Mouse (Mus musculus) frontal cortex, adult (tissue): ENCODE measurements around the gene Gab1.

Experiments used
- ATAC-seq: cut with Nextera tagmentation; 2 replicates; pipeline ENCODE4 v1.9.2; 2017; ENCODE audit warnings: mild to moderate bottlenecking, moderate library complexity, mixed read lengths; ENCODE audit not compliant: low TSS enrichment

Gab1 gene

DNA sequence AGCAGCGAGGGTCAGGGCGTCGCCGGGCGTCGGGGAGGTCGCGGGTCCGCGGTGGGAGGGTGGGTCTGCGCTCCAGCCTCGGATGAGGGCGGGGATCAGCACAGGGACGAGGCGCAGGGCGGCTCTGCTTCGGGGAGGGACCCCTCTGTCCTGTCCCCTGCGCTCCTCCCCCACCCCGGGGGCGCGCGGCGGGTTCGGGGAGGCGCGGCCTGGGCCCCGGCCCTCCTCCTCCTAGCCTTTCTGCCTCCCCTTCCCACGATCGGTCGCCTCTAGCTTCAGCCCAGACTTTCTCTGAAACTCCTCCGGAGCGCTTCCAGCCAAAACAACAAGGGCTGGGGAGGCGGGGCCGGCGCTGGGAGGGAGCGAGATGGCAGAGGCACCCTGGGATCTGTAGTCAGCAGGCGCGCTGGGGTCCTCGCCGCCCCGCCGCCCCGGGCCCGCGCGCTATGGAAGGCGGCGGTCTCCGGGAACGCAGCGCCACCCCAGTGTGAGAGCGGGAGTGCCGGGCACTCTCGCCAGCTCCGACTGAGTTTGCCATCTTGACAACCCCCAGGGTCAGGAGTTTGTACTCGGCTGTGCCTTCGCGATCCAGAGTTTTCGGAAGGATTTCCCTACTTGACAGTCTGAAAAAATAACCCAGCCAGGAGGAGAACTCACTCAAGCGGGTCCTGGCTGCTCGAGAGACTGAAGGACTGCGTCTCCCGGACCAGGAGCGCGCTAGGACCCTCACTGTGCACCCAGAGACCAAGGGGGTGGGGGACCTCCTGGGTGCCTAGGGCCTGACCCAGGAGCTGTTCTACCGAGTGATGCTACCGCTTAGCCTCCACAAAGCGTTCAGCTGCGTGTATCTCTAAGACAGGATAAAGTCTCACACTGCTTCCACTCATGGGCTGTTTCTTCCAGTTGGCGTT, at the start of gene Gab1:
TSS of gene Gab1 (minus strand) at position 324 of the 911 bp plus-strand sequence.
- peak; percentile 90 for ATAC-seq

DNA sequence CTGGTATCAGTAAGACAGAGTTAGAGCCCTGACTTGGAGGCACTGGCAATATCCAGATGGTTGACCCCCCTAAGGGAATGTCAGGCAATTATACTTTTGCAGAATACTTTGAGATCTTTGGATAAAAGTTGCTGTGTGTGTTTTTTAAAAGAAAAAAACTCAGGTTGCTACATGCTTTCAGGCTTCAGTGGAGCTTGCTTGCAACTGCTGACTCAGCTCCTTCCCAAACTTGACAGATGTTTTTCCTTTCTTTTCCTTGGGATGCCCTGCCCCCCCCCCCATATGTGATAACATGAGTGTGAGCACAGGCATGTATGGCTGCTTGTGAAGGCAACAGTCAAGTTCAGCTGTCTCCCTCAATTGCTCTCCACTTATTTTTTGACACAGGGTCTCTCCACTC, 48.5 kb upstream of the Gab1 start:
- no peak for ATAC-seq

DNA sequence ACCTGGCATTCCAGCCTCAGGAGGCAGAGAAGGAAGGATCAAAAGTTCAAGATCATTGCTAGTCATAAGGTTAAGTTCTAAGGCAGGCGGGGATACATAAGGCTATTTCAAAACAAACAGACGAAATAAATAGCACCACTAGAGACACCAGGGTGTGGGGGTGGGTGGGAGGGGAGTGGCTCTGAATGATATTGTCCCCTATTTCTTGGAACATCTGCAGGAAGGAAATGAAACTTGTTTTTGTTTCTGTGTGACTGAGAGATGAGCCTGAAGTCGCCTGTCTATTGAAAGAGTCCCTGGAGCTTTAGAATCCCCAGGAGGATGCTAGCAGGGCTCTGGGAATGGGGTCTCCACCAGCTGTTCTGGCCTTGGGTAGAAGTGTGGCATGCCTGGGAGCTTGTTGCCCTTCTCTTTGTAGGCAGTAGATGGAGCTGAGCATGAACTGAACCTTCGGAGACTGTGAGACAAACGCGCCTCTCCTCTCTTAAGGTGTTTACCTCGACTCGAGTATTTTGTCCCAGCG, 43.5 kb upstream of the Gab1 start:
- ATAC-seq, result no peak

DNA sequence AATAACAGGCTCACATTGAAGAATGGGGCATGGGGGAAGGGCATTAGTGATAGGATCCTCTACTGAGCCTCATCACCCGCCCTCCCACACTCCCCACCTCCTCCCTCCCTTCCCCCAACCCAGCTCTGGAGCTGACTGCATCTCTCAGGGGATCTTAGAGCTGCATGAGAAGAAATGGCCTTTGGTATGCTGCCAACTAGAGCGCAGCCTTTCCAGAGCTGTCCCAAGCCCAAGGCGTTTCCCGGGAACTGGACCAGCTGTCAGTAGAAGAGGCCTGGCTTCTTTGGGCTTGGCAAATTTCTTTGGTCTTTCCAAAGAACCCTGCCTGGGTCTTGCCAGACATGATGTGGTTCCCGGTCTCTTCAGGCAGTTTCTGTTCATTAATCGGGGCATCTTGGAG, 42.3 kb upstream of the Gab1 start:
- 0 out of 2 replicates have a peak, but pooled peaks have one; percentile 9 for ATAC-seq

DNA sequence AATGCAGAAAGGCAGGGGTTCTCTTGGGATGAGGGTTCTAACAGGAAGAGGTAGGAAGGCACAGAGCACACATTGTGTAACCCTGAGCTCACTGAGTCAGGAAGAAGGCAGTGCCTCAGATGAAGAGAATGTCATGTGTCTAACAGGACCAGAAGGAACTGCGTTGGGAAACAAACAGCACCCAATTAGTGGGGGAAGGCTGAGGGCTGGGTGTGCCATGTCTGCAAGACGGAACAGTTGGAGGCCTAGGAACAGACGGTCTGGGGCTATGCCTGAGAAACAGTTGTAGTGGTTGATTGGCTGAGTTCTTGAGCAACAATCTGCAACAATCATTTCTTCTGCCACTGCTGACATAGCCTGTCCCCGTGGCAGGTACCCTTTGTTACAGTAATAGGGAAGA, 38.8 kb upstream of the Gab1 start:
- ATAC-seq, result no peak

DNA sequence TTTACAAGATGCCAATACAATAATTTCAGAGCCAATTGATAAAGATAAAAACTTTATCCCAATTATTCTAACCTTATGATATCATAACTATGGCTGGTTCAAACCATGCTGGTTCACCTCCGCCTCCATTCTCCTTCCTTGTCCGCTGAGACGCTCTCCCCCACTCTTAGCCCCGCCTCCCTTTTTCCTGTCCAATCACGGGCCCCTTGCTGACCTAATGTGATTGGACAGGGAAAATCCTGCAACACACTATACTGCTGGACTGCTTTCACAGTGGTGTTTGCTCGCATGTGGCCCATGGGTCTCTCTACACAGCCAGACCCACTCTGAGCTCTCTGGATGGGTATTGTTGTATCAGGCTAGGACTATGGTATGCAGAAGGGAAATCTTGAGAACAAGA, 38.2 kb upstream of the Gab1 start:
- ATAC-seq, result no peak

DNA sequence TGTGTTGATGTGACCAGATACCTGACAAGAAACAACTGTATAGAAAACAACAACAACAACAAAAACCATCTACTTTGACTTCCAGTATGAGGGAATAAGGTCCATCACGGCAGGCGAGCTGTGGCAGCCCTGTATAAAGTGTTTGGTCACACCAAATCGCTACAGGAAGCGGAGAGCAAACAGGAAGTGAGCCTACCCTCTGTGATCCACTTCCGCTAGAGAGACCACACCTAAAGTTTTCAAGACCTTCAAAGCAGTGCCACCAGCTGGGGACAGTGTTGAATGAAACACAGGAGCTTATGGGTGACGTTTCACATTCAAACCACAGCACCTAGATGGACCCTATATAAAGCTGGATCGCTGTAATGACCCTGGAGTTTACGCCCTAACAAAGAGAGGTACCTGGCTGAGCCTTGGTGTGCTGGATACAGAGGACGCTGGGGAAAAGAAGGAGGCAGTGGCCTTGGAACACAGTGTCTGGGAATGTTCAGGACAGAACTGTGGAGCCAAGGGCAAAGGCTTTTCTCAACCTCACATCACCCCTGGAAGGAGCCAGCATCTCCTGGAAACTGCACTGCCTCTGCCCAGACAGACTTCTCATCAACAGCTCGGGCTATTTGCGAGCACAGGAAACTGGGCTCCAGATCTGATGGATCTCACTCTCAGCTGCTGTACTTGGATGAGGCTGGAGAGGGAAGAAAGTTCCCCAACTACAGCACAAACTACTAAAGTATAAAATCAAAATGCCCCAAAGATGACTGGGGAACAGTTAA, 36.3 kb upstream of the Gab1 start:
- ATAC-seq, result no peak

DNA sequence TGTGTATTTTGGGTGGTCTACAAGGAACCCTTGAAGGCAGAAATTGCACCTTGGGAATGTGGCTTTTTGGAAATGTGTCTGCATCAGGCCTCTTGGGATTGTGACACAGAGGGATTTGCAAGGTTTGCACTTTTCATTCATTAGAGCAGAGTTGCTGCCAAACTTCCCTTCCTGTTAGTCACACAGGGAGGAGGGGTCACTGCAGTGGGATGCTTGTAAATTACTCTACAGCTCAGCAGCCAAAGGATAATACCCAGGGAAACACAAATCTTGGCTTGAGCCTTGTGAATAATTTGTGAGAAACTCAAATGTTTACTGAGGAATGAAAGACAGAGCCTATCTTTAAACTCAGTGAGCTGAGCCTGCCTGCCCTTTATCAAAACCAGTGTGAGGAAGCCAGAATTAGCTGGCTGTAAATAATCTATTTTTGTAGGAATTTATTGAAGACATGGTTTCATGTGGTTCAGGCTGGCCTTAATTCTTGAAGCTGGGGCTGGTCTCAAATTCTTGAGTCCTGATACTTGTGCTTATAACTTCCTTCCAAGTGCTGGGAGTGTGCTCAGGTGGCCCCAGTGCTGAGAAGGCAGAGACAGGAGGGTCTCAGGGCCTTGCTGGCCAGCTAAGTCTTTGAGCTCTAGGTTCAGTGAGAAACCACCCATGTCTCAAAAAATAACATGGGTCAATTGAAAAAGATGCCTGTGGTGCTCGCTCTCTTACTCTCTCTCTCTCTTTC, 32.9 kb upstream of the Gab1 start:
- ATAC-seq, result peak; percentile 50; the same call in 1 of the 2 replicates

DNA sequence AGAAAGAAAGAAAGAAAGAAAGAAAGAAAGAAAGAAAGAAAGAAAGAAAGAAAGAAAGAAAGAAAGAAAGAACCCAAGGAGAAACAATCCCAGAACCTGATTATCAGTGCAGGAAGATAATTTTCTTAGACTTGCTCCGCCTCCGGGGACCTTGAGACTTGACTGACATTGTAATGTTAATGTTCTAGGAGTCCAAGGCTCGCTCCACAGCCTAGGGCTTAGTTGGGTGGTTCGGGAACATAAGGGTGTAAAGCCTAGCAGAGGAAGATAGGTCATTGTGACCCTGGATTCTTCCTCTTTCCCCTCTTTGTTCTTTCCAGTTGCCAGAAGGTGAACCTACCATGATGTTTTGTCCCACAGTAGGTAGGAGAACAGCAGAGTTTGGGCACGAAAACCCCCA, 31.1 kb upstream of the Gab1 start:
- ATAC-seq, result no peak

DNA sequence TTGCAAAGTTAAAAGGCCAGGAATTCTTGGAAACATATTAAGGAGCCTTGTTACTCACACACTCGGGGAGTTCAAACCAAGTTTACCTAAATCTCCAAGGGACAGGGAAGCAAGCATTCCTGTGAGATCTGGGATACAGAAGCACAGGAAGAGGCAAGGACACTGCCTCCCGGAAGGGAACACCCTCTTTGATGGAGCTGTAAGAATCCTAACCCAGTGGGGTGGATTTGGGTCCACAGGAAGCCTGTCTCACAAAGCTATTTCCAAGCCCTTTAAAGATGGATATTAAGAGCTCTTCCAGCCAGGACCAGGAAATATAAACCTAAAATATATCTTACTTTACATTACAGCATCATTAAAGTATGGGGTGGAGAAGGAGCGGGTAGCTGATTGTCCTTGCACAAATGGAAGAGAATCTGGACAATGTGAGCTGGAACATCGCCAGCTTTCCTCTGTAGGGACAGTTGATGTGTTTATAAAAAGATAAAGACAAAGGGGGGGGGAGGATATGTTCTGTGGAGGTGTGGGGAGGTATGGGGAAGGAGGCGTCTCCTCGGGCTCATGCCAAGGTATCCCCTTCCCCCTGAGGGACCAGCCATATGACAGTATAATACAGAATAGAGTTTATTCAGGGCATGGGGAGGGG, 28.1 kb upstream of the Gab1 start:
- no peak for ATAC-seq

DNA sequence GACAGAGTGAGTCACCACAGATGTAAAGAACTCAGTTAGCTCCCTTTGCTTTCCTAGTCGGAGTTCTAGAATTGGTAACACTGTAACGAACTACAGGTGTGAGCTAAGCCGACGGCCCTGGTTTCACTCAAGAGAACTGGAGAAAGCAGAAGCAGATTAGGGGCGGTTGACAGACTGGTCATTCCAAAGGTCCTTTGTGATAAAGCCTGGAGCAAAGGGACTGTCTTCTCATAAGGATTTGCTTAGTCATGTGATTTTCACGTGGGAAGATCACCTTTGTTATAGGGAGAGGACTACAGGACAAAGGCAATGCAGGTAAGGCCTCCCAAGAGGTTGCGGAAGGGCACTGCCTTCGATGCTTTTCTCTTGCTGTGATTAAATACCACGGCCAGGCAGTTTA, 22.0 kb upstream of the Gab1 start:
- no peak for ATAC-seq

DNA sequence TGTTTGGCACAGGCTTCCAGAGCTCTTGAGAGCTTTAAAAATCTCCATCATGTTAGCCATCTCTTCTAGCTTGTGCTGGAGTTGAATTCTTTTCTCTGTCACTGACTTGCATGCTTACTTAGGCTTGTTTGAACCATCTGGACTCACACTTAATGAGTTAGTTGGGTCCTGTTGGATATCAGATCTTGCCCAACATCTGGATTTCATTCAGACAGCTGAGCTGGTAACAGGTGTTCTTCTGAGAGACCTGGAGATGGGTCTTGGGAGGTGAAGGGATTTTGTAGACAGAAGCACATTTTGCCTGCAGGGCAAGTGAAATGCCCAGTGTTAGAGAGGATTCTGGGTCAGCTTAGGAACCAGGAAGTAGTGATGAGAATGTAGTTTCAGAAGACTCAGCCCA, 19.0 kb upstream of the Gab1 start:
- no peak for ATAC-seq

DNA sequence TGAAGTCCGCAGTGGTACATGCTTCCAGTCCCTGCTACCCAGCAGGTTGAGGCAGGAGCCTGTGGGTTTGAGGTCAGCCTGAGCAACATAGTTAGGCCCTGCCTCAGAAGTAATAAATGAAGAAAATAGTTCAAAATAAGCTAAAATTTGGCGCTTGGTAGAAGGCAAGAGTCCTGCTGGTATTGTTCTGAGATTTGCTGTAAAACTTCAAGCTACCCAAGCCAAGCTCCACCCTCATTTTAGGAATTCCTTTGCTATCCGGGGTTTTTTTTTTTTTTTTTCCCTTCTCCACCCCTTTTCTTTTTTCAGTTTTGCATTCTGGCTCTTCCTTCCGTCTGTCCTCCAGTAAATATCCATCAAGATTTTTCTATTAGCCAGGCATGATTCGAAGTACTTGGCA, 15.7 kb upstream of the Gab1 start:
- ATAC-seq, result no peak

DNA sequence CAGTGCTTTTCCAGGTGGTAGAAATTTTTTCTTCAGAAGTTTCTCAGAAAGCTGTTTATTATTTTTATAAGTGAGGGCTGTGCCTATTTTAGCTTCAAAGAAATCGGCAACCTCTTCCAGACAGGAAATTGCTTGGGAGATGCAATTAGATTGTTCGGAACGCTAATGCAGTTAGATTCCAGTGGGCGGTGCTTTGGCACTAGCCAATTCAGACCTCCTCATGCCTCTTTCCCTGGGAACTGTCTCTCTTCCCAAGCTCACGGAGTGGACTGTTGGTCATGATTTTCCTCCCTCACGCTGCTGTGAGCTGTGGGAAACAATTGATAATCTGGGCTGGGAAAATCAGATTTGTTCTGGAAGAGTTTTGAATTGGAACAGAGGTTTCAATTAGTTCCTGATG, 15.1 kb upstream of the Gab1 start:
- ATAC-seq, result peak; percentile 55; the same call in 1 of the 2 replicates

DNA sequence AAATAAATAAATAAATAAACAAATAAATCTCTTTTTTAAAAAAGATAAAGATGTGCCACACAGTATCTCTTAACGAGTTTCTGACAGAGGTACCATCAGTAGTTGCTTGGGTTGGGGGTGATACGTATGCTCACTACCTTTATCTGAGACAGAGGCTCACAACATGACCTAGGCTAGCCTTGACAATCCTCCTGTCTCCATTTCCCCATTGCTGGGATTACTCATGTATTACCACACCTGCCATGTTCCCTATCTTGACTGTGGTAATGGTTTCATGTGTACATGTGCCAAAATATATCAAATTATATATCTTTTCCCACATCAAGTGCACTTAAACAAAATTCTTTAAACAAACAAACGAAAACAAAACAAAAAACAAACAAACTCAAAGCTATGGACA, 14.2 kb upstream of the Gab1 start:
- no peak for ATAC-seq

DNA sequence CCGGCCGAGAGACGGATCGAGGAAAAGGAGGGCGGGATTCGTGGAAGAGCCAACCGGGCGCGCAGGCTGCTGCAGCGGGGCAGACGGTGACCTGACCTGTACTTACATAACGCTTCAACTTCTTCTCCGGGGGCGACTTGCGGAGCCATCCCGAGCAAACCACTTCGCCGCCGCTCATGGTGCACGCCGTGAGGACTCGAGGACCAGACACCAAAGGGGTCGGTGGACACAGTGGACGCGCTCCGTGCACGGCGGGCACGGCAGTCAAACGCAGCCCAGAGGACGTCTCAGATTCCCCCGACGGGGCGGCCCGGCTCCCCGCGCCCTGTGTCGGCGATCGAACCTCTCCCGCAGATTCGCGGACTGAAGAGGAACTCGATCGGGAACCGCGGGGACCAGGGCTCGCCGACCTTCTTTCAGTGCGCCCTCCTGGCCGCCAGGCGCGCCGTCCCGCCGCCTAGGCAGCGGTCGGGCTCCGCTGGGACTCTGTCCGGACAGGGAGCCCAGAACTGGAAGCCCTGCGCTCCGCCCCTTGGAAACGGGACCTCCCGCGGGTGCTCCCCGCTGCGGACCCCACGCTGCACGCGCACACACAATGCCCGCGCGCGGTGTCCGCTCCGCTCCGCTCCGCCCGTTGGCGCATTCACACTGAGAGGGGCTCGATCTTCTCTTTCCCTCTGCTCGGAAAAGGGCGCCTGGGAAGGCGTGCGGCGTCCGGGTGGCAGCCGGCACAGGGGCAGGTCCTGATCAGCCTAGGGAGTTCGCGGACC, 708 bp downstream of the Gab1 start:
- ATAC-seq, result peak; percentile 45

DNA sequence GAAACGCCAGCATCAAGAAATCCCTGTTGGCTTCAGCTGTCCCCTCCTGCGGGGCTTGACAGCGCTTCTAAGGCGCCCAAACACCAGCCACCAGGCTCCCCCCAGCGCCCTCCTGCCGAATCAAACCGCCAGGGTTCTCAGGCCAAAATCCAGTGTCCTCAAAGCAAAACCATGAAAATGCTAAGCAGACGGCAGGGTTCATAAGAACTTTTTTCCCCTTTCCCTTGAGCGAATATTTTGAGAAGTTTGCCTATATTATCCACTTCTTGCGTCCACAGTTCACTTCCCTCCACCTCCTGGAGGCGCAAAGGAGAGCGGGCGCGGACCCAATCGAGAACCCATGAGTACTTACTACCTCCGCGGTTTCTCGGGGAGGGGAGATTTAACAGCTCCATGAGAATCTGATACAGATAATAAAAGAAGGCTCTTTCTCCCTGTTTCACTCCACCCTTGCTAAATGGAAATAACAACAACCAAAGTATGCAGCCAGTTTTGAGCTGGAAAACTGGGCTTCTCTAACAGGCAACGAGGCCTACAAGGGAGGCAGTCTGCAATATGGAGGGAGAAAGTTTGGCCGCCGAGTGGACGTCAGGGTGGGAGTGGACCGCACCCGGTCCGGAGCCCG, 1.4 kb downstream of the Gab1 start:
- ATAC-seq, result 0 out of 2 replicates have a peak, but pooled peaks have one; percentile 10

DNA sequence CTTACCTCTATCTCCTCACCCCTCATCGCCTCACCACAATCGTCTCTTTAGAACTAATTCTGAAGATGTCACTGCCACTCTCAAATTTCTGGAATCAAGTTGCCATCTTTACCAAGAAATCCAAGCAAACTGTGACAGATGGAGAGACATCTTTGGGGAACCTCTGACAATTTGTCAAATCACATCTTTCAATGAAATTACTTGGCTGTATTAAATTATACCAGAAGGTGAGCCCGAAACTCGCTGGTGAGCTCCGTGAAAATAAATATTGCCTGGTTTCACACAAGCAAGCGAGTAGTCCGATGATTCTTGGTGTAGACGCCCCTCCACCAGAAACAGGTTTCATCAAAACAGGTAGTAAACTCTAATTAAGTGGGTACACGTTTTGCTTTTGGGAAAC, 2.2 kb downstream of the Gab1 start:
- ATAC-seq, result no peak

DNA sequence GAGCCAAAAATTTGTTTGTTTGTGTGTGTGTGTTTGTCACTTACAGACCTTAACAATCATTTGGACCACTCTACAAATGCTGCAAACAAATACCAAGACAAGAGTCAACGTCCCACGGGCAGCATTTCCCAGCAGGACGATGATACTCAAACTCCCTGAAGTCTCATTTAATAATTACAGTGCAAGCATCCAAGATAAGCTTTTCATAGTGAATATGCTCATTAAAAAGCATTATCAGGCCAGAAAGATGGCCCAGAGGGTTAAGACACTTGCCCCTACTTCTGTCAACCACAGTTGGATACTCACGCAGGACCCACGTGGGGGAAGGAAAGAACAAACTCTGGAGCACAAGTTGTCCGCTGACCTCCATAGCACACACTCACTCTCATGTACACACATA, 4.8 kb downstream of the Gab1 start:
- ATAC-seq, result no peak

DNA sequence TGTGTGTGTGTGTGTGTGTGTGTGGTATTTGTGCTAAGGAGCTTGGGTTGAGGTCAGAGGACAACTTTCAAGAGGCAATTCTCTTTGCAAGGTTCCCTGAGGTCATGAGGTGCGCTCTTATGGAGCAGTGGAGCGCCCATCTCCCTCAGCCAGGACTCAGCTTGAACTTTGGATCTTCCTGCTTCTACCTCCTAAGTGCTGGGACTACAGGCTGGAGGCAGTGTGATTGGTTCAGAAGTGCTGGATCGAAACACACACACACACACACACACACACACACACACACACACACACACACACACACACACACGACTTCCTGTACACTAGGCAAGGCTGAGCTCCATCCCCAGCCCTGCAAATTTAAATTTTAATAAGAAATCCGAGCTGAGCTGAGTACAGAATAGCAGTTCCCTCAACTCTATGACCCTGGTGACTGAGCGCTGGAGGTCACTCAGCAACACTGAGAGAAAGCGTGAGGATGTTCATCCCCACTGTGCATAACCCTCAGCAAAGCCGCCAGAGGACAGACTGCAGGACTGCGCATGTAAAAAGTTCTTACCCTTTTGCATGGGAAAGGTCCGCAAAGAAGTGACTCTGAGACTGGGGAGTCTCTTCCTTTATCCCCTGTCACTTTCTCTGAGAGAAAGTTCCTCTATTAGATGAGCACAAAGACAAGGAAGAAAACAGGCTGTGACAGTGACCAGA, 6.4 kb downstream of the Gab1 start:
- ATAC-seq, result no peak
